Mouse (Mus musculus): ENCODE measurements around the gene Foxo3. TPM values are rescaled to one million over a fixed set of nuclear protein-coding genes. Genes with fewer than 3 reads are reported as not detected.

The Foxo3 gene
- polyA plus RNA-seq, 1 experiment from 2014 or later: 22.9 TPM

- H3K27ac ChIP-seq (ENCODE audit: low read length): peak overlapping the region; percentile 54; the same call in 1 of the 2 replicates
- WGBS: 63% methylated on average over 15 of the region's 15 CpGs
- ATAC-seq (peak; percentile 66), DNase-seq (ENCODE audit: low spot score) (no peak)
- H3K4me1 ChIP-seq (ENCODE audit: insufficient read depth, low read depth, low read length): peaks cover 15% of the 10 kb centered on the region
- TF ChIP-seq CTCF (IDR thresholded peaks at IDR 0.05): no peak
- TF ChIP-seq EP300 (IDR thresholded peaks at IDR 0.05): no peak
- H3K36me3 ChIP-seq (ENCODE audit: insufficient read depth, low read length): no peaks in the 10 kb centered on the region
- no peaks in the 10 kb centered on the region for H3K9me3 ChIP-seq (ENCODE audit: low read length)
- no peak overlapping the region for H3K4me2 ChIP-seq (replicated peaks; ENCODE audit: low read depth, low read length)
- no peak overlapping the region for H3K9ac ChIP-seq (replicated peaks; ENCODE audit: low read depth)
- no peak overlapping the region for H3K4me3 ChIP-seq (ENCODE audit: low read depth, low read length)
- no peaks in the 10 kb centered on the region for H3K27me3 ChIP-seq (replicated peaks; ENCODE audit: insufficient read depth, low read length)
These were observed 37.4 kb downstream of the Foxo3 start for GRCm38 (mm10) chr10:42238923-42239809.

GRCm38 (mm10) chr10:42238296-42238695, 38.3 kb downstream of the Foxo3 start:
- DNase-seq (ENCODE audit: low spot score) (peak; percentile 83), ATAC-seq (peak; percentile 83)
- Histone ChIP-seq H3K4me2 (replicated peaks; ENCODE audit: low read depth, low read length) (no peak overlapping the region), H3K9ac (replicated peaks; ENCODE audit: low read depth) (no peak overlapping the region), H3K27me3 (replicated peaks; ENCODE audit: insufficient read depth, low read length) (no peaks in the 10 kb centered on the region), H3K9me3 (ENCODE audit: low read length) (no peaks in the 10 kb centered on the region), H3K4me1 (ENCODE audit: insufficient read depth, low read depth, low read length) (peaks cover 11% of the 10 kb centered on the region; the same call in 1 of the 2 replicates), H3K27ac (ENCODE audit: low read length) (peak overlapping the region; percentile 43; the same call in 1 of the 2 replicates), H3K4me3 (ENCODE audit: low read depth, low read length) (no peak overlapping the region), H3K36me3 (ENCODE audit: insufficient read depth, low read length) (no peaks in the 10 kb centered on the region)
- 53% methylated on average over 5 of the region's 5 CpGs for WGBS
- peak; percentile 74 for TF ChIP-seq EP300 (IDR thresholded peaks at IDR 0.05)
- no peak for TF ChIP-seq CTCF (IDR thresholded peaks at IDR 0.05)

GRCm38 (mm10) chr10:42237556-42237955, 39.0 kb downstream of the Foxo3 start:
- no peak overlapping the region for H3K9ac ChIP-seq (replicated peaks; ENCODE audit: low read depth)
- no peaks in the 10 kb centered on the region for H3K27me3 ChIP-seq (replicated peaks; ENCODE audit: insufficient read depth, low read length)
- peaks cover 11% of the 10 kb centered on the region; the same call in 1 of the 2 replicates for H3K4me1 ChIP-seq (ENCODE audit: insufficient read depth, low read depth, low read length)
- no peak for ATAC-seq
- no peak overlapping the region for H3K27ac ChIP-seq (ENCODE audit: low read length)
- no peaks in the 10 kb centered on the region for H3K36me3 ChIP-seq (ENCODE audit: insufficient read depth, low read length)
- WGBS: 87% methylated on average over 4 of the region's 4 CpGs
- TF ChIP-seq CTCF (IDR thresholded peaks at IDR 0.05): no peak
- TF ChIP-seq EP300 (IDR thresholded peaks at IDR 0.05): no peak
- H3K4me2 ChIP-seq (replicated peaks; ENCODE audit: low read depth, low read length): no peak overlapping the region
- no peaks in the 10 kb centered on the region for H3K9me3 ChIP-seq (ENCODE audit: low read length)
- no peak overlapping the region for H3K4me3 ChIP-seq (ENCODE audit: low read depth, low read length)
- no peak for DNase-seq (ENCODE audit: low spot score)

GRCm38 (mm10) chr10:42235321-42235720, 41.2 kb downstream of the Foxo3 start:
- 74% methylated on average over 6 of the region's 6 CpGs for WGBS
- no peaks in the 10 kb centered on the region for H3K27me3 ChIP-seq (replicated peaks; ENCODE audit: insufficient read depth, low read length)
- ATAC-seq (no peak), DNase-seq (ENCODE audit: low spot score) (no peak)
- H3K9me3 ChIP-seq (ENCODE audit: low read length): no peaks in the 10 kb centered on the region
- no peak overlapping the region for H3K4me3 ChIP-seq (ENCODE audit: low read depth, low read length)
- H3K27ac ChIP-seq (ENCODE audit: low read length): no peak overlapping the region
- no peak for TF ChIP-seq EP300 (IDR thresholded peaks at IDR 0.05)
- TF ChIP-seq CTCF (IDR thresholded peaks at IDR 0.05): no peak
- H3K4me2 ChIP-seq (replicated peaks; ENCODE audit: low read depth, low read length): no peak overlapping the region
- H3K9ac ChIP-seq (replicated peaks; ENCODE audit: low read depth): no peak overlapping the region
- no peaks in the 10 kb centered on the region for H3K36me3 ChIP-seq (ENCODE audit: insufficient read depth, low read length)
- peaks cover 7% of the 10 kb centered on the region; the same call in 1 of the 2 replicates for H3K4me1 ChIP-seq (ENCODE audit: insufficient read depth, low read depth, low read length)

GRCm38 (mm10) chr10:42232977-42233376, 43.6 kb downstream of the Foxo3 start:
- H3K9ac ChIP-seq (replicated peaks; ENCODE audit: low read depth): no peak overlapping the region
- no peak for TF ChIP-seq CTCF (IDR thresholded peaks at IDR 0.05)
- no peak for ATAC-seq
- H3K4me1 ChIP-seq (ENCODE audit: insufficient read depth, low read depth, low read length): peaks cover 8% of the 10 kb centered on the region
- 80% methylated on average over 11 of the region's 11 CpGs for WGBS
- DNase-seq (ENCODE audit: low spot score): no peak
- H3K27ac ChIP-seq (ENCODE audit: low read length): no peak overlapping the region
- no peak overlapping the region for H3K4me3 ChIP-seq (ENCODE audit: low read depth, low read length)
- no peaks in the 10 kb centered on the region for H3K36me3 ChIP-seq (ENCODE audit: insufficient read depth, low read length)
- no peaks in the 10 kb centered on the region for H3K9me3 ChIP-seq (ENCODE audit: low read length)
- no peak overlapping the region for H3K4me2 ChIP-seq (replicated peaks; ENCODE audit: low read depth, low read length)
- no peaks in the 10 kb centered on the region for H3K27me3 ChIP-seq (replicated peaks; ENCODE audit: insufficient read depth, low read length)

- TF ChIP-seq EP300 (IDR thresholded peaks at IDR 0.05) (no peak), CTCF (IDR thresholded peaks at IDR 0.05) (no peak)
- no peak overlapping the region for H3K4me2 ChIP-seq (replicated peaks; ENCODE audit: low read depth, low read length)
- no peak for ATAC-seq
- no peaks in the 10 kb centered on the region for H3K36me3 ChIP-seq (ENCODE audit: insufficient read depth, low read length)
- WGBS: 77% methylated on average over 8 of the region's 8 CpGs
- H3K9ac ChIP-seq (replicated peaks; ENCODE audit: low read depth): no peak overlapping the region
- no peak overlapping the region for H3K4me3 ChIP-seq (ENCODE audit: low read depth, low read length)
- peaks cover 8% of the 10 kb centered on the region for H3K4me1 ChIP-seq (ENCODE audit: insufficient read depth, low read depth, low read length)
- no peak for DNase-seq (ENCODE audit: low spot score)
- no peaks in the 10 kb centered on the region for H3K27me3 ChIP-seq (replicated peaks; ENCODE audit: insufficient read depth, low read length)
- H3K27ac ChIP-seq (ENCODE audit: low read length): no peak overlapping the region
- H3K9me3 ChIP-seq (ENCODE audit: low read length): no peaks in the 10 kb centered on the region
These were observed 44.7 kb downstream of the Foxo3 start for GRCm38 (mm10) chr10:42231847-42232246.

All from lung, postnatal 0 days (tissue).